Mouse (Mus musculus) forebrain, embryonic 16.5 days (tissue): ENCODE results near the gene Vstm5. TPM values are rescaled to one million over a fixed set of nuclear protein-coding genes. Genes with fewer than 3 reads are reported as not detected.
A peak's percentile ranks its signal among the peaks of the same experiment; 100 is the strongest.
"Not testable (repeated sequence)": the region's sequence is repeated elsewhere in the genome, so short reads cannot be mapped to it uniquely, and the experiment has no call there.

Source experiments
- ATAC-seq: fragments of 200-750 bp; cut with Nextera tagmentation; 2 replicates; pipeline ENCODE4 v1.8.0; 2017; ENCODE audit warnings: mild to moderate bottlenecking, moderate library complexity
- H3K27ac ChIP-seq: fragments of 300-500 bp; sonication (generic); 2 replicates; pipeline ENCODE4 v1.5.1; 2014; ENCODE audit warnings: low read length, control low read depth
- H3K27me3 ChIP-seq: fragments of 300-500 bp; sonication (generic); replicated peaks from 2 replicates; pipeline ENCODE4 v1.6.1; 2014; ENCODE audit warnings: low read length; ENCODE audit not compliant: control insufficient read depth, insufficient read depth
- H3K36me3 ChIP-seq: fragments of 300-500 bp; sonication (generic); 2 replicates; pipeline ENCODE4 v1.6.1; 2014; ENCODE audit not compliant: control insufficient read depth, insufficient read depth
- H3K4me1 ChIP-seq: fragments of 300-500 bp; sonication (generic); replicated peaks from 2 replicates; pipeline ENCODE4 v1.6.1; 2014; ENCODE audit warnings: low read length; ENCODE audit not compliant: control insufficient read depth, insufficient read depth
- H3K4me2 ChIP-seq: fragments of 300-500 bp; sonication (generic); 2 replicates; pipeline ENCODE4 v1.6.1; 2014; ENCODE audit warnings: mild to moderate bottlenecking, low read length, control low read depth
- H3K4me3 ChIP-seq: fragments of 300-500 bp; sonication (generic); replicated peaks from 2 replicates; pipeline ENCODE4 v1.5.1; 2014; ENCODE audit warnings: mild to moderate bottlenecking, low read length, control low read depth
- H3K9ac ChIP-seq: fragments of 300-500 bp; sonication (generic); replicated peaks from 2 replicates; pipeline ENCODE4 v1.6.1; 2014; ENCODE audit warnings: low read depth, low read length, control low read depth
- H3K9me3 ChIP-seq: fragments of 300-500 bp; sonication (generic); 2 replicates; pipeline ENCODE4 v1.6.1; 2016; ENCODE audit warnings: low read length; ENCODE audit not compliant: control insufficient read depth
- WGBS: fragments of 180-500 bp; shearing (Covaris S2); extraction: QIAGEN DNeasy Blood & Tissue Kit; methylation state at CpG from one replicate; pipeline ENCODE4 v1.1.7; 2014; 5-methylcytosine and 5-hydroxymethylcytosine counted together
- polyA plus RNA-seq: library from polyadenylated mRNA; unstranded; fragments of >200 nt; fragmentation: Nextera tagmentation; extraction: Ambion mirVana; gene quantifications from 2 replicates; pipeline ENCODE4 v1.2.1, GENCODE M21; 2015

The Vstm5 gene
- polyA plus RNA-seq, 1 experiment from 2014 or later: 12.1 TPM

DNA sequence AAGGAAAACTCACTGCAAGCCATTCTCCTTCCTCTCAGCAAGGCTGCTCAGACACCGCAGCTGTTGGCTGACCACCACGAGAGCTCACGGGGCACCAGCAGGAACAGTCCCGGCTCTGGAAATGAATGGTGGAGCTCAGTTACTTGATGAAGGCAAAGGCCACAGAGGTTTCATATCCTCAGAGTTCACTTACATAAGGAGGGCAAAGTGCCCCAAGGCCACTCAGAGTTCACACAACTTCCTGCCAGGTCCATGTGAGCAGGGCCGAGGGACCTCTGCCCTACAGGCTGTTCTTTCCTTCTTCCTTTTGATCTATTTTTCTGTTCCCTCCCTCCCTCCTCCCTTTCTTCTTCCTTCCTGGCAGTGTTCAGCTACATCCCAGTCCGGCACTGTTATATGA, 62.6 kb downstream of the Vstm5 start:
- Histone ChIP-seq H3K36me3 (no peaks in the 10 kb centered on the region), H3K4me3 (no peak overlapping the region), H3K9ac (no peak overlapping the region), H3K27me3 (no peaks in the 10 kb centered on the region), H3K4me1 (peaks cover 4% of the 10 kb centered on the region; the same call in 1 of the 2 replicates), H3K9me3 (no peaks in the 10 kb centered on the region), H3K27ac (no peak overlapping the region), H3K4me2 (no peak overlapping the region)
- ATAC-seq: no peak
- WGBS: 40% methylated on average over 6 of the region's 6 CpGs

DNA sequence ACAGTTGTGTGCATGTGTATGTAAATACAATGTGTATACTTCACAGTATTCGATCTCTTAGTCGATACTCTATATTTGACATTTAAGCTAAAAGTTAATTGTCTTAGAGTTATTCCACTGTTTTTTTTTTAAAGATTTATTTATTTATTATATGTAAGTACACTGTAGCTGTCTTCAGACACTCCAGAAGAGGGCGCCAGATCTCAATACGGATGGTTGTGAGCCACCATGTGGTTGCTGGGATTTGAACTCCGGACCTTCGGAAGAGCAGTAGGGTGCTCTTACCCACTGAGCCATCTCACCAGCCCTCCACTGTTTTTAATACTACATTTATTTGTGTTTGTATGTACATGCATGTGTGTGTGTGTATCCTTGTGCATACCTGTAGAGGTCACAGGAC, 63.2 kb downstream of the Vstm5 start:
- ATAC-seq, H3K4me2 ChIP-seq, H3K9me3 ChIP-seq, H3K36me3 ChIP-seq, H3K27ac ChIP-seq, H3K27me3 ChIP-seq, H3K4me3 ChIP-seq, H3K4me1 ChIP-seq, H3K9ac ChIP-seq: not testable (repeated sequence)
- WGBS: 77% methylated on average over 6 of the region's 6 CpGs

DNA sequence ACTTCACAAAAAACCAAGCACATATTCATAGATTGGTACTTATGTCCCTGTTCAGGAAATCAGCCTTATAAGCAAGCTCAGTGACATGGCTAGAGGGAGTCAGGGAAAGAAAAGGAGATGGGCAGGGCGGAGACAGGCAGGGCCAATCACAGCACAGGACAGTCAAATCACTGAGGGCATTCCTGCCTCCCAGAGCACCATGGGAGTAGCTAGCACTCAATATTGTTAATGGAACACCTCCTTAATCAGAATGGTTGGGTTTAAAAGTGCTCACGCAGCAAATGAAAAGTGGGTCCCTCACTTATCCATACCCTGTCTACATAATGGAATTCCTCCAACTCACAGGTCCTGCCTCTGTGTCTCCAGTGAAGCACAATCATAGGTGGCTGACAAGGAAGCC, 64.0 kb downstream of the Vstm5 start:
- Histone ChIP-seq H3K9ac (no peak overlapping the region), H3K9me3 (no peaks in the 10 kb centered on the region), H3K4me3 (no peak overlapping the region), H3K4me2 (no peak overlapping the region), H3K27me3 (no peaks in the 10 kb centered on the region), H3K27ac (no peak overlapping the region), H3K4me1 (peaks cover 16% of the 10 kb centered on the region), H3K36me3 (no peaks in the 10 kb centered on the region)
- 68% methylated on average over 2 of the region's 2 CpGs for WGBS
- no peak for ATAC-seq

DNA sequence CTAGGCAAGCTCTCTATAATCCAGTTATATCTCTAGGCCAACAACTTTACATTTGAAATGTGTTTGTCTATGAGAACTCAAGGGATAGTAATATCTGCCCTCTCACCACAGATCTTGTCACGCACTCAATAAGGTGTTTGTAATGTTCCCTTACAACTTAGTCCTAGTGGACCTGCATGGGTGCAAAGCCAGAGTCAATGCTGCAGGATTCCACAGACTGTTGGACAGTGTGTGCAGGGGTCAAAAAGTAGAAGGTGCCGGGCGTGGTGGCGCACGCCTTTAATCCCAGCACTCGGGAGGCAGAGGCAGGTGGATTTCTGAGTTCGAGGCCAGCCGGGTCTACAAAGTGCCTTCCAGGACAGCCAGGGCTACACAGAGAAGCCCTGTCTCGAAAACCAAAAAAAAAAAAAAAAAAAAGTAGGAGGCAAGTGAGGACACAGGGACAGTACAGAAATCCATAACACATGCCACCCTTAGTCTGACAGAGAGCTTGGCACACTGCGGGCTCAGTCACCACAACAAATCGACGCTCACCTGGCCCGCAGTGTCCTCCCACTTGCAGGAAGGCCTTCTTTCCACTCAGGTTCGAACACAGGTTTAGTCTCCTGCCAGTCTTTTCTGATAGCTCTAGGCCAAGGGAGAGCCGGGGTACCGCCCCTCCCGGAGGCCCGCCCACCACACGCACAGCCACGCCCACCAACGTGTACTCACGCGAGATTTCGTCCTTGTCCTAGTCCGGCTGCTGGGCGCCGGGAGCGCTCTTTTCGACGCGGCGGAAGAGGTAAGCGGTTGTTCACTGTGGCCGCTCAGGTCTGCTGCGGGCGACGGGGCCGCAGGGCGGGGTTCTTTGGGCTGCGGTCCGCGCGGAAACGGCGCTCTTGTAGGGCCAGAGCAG, 66.9 kb downstream of the Vstm5 start, which contains the start of gene Taf1d:
Taf1d (plus strand) TSS at position 712 of the 895 bp plus-strand sequence.
- Histone ChIP-seq H3K4me3 (peak within 1 kb of the TSS; percentile 97), H3K36me3 (peaks cover 13% of the 10 kb centered on the region), H3K27me3 (no peaks in the 10 kb centered on the region), H3K4me2 (peak within 1 kb of the TSS; percentile 83), H3K4me1 (peaks cover 19% of the 10 kb centered on the region), H3K9ac (peak within 1 kb of the TSS; percentile 97), H3K9me3 (no peaks in the 10 kb centered on the region), H3K27ac (peak within 1 kb of the TSS; percentile 89)
- WGBS: 13% methylated on average over 45 of the region's 45 CpGs
- ATAC-seq: peak; percentile 98

DNA sequence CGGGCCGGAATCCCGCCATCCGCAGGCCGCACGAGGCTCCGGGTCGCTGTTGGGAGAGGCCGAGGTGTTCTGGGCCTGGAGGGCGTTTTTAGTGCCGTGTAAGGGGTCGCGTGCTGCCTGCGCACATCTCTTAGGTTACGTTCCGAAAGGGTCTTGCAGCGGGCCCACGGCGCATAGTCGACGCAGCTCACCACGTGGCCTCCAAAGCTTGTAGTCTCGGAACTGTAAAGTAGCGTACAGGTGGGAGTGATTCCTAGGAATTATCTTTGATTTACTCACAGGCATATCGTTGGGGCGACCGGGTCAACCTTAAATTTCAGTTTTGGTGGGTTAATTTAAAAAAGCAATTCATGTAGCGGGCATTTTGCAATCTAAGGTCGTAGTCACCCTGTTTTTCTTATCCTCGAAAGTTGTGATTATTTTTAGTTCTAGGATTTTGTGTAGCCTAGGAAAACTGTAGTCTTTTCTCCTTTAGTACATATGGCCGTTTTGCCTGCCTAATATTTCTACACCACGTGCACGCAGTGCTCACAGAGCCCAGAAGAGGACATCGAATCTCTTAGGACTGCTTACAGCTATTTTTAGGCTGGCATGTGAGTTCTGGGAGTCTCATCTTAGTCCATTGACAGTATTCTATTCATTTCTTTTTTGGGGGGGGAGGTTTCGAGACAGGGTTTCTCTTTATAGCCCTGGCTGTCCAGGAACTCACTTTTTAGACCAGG, 67.7 kb downstream of the Vstm5 start, which contains the start of gene 4931406C07Rik:
4931406C07Rik (minus strand) TSS at position 51 of the 722 bp plus-strand sequence.
- peaks cover 13% of the 10 kb centered on the region for H3K36me3 ChIP-seq
- H3K9me3 ChIP-seq: no peaks in the 10 kb centered on the region
- H3K9ac ChIP-seq: peak within 1 kb of the TSS; percentile 97
- H3K4me1 ChIP-seq: peaks cover 17% of the 10 kb centered on the region
- under 1% methylated on average over 35 of the region's 35 CpGs for WGBS
- peak within 1 kb of the TSS; percentile 83 for H3K4me2 ChIP-seq
- peak within 1 kb of the TSS; percentile 89 for H3K27ac ChIP-seq
- peak; percentile 82 for ATAC-seq
- H3K4me3 ChIP-seq: peak within 1 kb of the TSS; percentile 97
- no peaks in the 10 kb centered on the region for H3K27me3 ChIP-seq

DNA sequence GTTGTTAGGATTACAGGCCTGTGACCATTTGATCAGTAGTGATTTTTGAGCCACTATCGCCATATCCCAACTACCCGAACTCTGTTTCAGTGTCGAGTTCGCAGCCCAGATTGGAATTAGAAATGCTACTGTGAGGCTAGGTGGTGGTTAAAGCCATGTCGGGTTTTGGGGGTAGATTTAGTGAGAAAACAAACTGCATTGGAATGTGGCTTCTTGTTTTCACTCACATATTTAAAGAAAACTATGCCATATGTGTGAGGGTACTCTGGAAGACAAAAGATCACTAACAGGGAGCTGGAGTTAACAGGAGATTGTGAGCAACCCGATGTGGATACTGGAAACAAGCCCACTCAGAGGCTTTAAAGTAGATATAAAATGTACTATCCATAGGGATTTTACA, 68.4 kb downstream of the Vstm5 start:
- Histone ChIP-seq H3K9ac (peak overlapping the region; percentile 97), H3K9me3 (no peaks in the 10 kb centered on the region), H3K27me3 (no peaks in the 10 kb centered on the region), H3K4me1 (peaks cover 16% of the 10 kb centered on the region), H3K4me3 (peak overlapping the region; percentile 97), H3K4me2 (peak overlapping the region; percentile 83), H3K27ac (no peak overlapping the region), H3K36me3 (peaks cover 18% of the 10 kb centered on the region)
- WGBS: 11% methylated on average over 6 of the region's 6 CpGs
- no peak for ATAC-seq

DNA sequence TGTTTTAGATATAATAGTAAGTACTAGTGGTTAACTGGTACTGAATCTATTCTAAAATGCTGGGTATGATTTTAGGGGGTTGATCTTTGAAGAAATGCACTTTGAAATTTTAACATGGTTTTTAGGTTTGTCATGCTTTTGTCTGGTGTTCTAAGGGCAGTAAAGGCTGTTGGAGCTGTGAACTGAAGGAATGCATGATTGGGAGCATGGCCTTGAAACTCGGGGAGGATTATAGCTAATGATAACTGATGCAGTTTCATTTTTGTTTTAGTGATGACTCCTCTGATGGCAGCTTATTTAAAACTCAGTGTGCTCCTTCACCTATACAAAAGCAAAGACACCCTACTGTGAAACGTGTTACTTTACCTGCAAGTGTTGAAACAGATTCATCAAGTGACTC, 69.4 kb downstream of the Vstm5 start:
- peaks cover 23% of the 10 kb centered on the region for H3K36me3 ChIP-seq
- no peak overlapping the region for H3K4me3 ChIP-seq
- WGBS: 45% methylated on average over 2 of the region's 2 CpGs
- no peaks in the 10 kb centered on the region for H3K9me3 ChIP-seq
- H3K4me2 ChIP-seq: no peak overlapping the region
- no peak overlapping the region for H3K27ac ChIP-seq
- no peak overlapping the region for H3K9ac ChIP-seq
- peaks cover 16% of the 10 kb centered on the region for H3K4me1 ChIP-seq
- no peak for ATAC-seq
- no peaks in the 10 kb centered on the region for H3K27me3 ChIP-seq

Other genes starting within 250 kb of the Vstm5 start
- gene Panx1, start 193.6 kb upstream of the Vstm5 start, polyA plus RNA-seq: 136 and 138 TPM in 2 replicates
- gene Hephl1, start 126.9 kb upstream of the Vstm5 start, polyA plus RNA-seq: not detected in 2 replicates
- 34.9 and 45.8 TPM in 2 replicates for gene Med17, start 40.9 kb downstream of the Vstm5 start, polyA plus RNA-seq
- 47.0 and 47.6 TPM in 2 replicates for gene Taf1d, start 67.2 kb downstream of the Vstm5 start, polyA plus RNA-seq
- 13.0 and 13.6 TPM in 2 replicates for gene 4931406C07Rik, start 67.4 kb downstream of the Vstm5 start, polyA plus RNA-seq
- 14.8 and 15.8 TPM in 2 replicates for gene Cep295, start 118.7 kb downstream of the Vstm5 start, polyA plus RNA-seq